Mouse (Mus musculus): ENCODE results near the gene 4930505A04Rik.

- TF ChIP-seq CTCF (IDR thresholded peaks at IDR 0.05; ENCODE audit: extremely low read depth, insufficient read length, insufficient replicate concordance, low read depth, low read length) = no peak
- TF ChIP-seq POLR2A (IDR thresholded peaks at IDR 0.05; ENCODE audit: low read depth, low read length) = no peak
These were observed 16.6 kb upstream of the 4930505A04Rik start for GRCm38 (mm10) chr11:30488183-30488582.
